In the genomic region with DNA sequence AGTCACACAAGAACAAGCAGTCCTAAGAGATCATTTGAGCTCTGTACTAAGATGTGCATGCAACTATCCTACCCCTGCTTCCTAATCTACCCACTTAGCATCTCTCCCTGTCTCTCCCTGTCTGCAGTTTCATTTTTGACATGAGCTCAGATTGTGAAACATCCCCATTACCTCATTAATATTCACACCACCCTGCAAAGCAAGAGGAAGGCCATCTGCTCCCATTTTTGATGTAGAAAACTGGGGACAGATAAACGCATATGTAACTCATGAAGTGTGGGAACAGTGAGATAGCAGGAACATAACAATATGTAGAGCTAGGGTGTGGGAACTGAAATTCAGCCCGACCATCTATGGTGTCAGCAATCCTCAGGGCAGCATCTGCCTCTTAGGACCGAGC, we compare ENCODE assay signal across 17 mouse cellular contexts. TPM values are rescaled to one million over a fixed set of nuclear protein-coding genes. Genes with fewer than 3 reads are reported as not detected.
DNase-seq lines count a peak whose midpoint lies in the region; ATAC-seq and TF ChIP-seq lines count a peak whose summit lies in the region.
"Had no signal": no experiment of that assay in that cellular context is flagged by ENCODE, and none has a peak within 500 bp of the region (broad histone marks: within the 10 kb centered on the region; RNA-seq: fewer than 3 reads in every experiment).

No protein-coding gene starts in this region.

- no peaks in the 10 kb centered on the region for H3K9me3 ChIP-seq in heart, embryonic 13.5 days
- no peaks in the 10 kb centered on the region for H3K9me3 ChIP-seq in midbrain, embryonic 12.5 days
- no peaks in the 10 kb centered on the region for H3K9me3 ChIP-seq in midbrain, embryonic 11.5 days (ENCODE audit: control insufficient read depth, low read length)
- no peaks in the 10 kb centered on the region for H3K9me3 ChIP-seq in hindbrain, postnatal 0 days (ENCODE audit: low read length)
- H3K9me3 ChIP-seq: embryonic facial prominence, embryonic 10.5 days; hindbrain, embryonic 15.5 days had no signal

- ATAC-seq in heart, embryonic 13.5 days (ENCODE audit: extremely low read depth, insufficient number of reproducible peaks, low FRiP score, low TSS enrichment), result no peak
- peak; percentile 60; the same call in 1 of the 2 replicates for ATAC-seq in midbrain, embryonic 12.5 days (ENCODE audit: low FRiP score, low read depth)
- ATAC-seq in midbrain, embryonic 11.5 days (ENCODE audit: low FRiP score), result no peak
- ATAC-seq in hindbrain, postnatal 0 days, result 0 out of 2 replicates have a peak, but pooled peaks have one; percentile 47

- no peaks in the 10 kb centered on the region for H3K36me3 ChIP-seq in heart, embryonic 13.5 days
- H3K36me3 ChIP-seq in midbrain, embryonic 12.5 days, result no peaks in the 10 kb centered on the region
- no peaks in the 10 kb centered on the region for H3K36me3 ChIP-seq in midbrain, embryonic 11.5 days (ENCODE audit: control insufficient read depth, insufficient read depth, low read length)
- no peaks in the 10 kb centered on the region for H3K36me3 ChIP-seq in hindbrain, postnatal 0 days (ENCODE audit: insufficient read depth, low read length)
- H3K36me3 ChIP-seq: embryonic facial prominence, embryonic 10.5 days; hindbrain, embryonic 15.5 days had no signal

- H3K27me3 ChIP-seq in heart, embryonic 13.5 days (replicated peaks), result no peaks in the 10 kb centered on the region
- no peaks in the 10 kb centered on the region for H3K27me3 ChIP-seq in midbrain, embryonic 12.5 days
- no peaks in the 10 kb centered on the region for H3K27me3 ChIP-seq in midbrain, embryonic 11.5 days (ENCODE audit: control insufficient read depth, insufficient read depth, low read length)
- no peaks in the 10 kb centered on the region for H3K27me3 ChIP-seq in hindbrain, postnatal 0 days (ENCODE audit: insufficient read depth, low read length)
- H3K27me3 ChIP-seq: hindbrain, embryonic 15.5 days had no signal

- WGBS in heart, embryonic 13.5 days, result 52% methylated on average over 3 of the region's 3 CpGs
- 75% methylated on average over 3 of the region's 3 CpGs for WGBS in midbrain, embryonic 12.5 days
- WGBS in midbrain, embryonic 11.5 days, result 80% methylated on average over 3 of the region's 3 CpGs
- 51% methylated on average over 3 of the region's 3 CpGs for WGBS in hindbrain, postnatal 0 days

- peak overlapping the region; percentile 45 for H3K4me2 ChIP-seq in heart, embryonic 13.5 days
- H3K4me2 ChIP-seq in midbrain, embryonic 12.5 days (replicated peaks), result no peak overlapping the region
- H3K4me2 ChIP-seq in midbrain, embryonic 11.5 days, result no peak overlapping the region
- H3K4me2 ChIP-seq in hindbrain, postnatal 0 days (ENCODE audit: low read depth, low read length), result no peak overlapping the region
- H3K4me2 ChIP-seq: hindbrain, embryonic 15.5 days had no signal

- no peak overlapping the region for H3K4me3 ChIP-seq in heart, embryonic 13.5 days
- no peak overlapping the region for H3K4me3 ChIP-seq in midbrain, embryonic 12.5 days
- H3K4me3 ChIP-seq in midbrain, embryonic 11.5 days (ENCODE audit: low read depth, low read length), result no peak overlapping the region
- H3K4me3 ChIP-seq in hindbrain, postnatal 0 days (ENCODE audit: low read length), result no peak overlapping the region
- H3K4me3 ChIP-seq: embryonic facial prominence, embryonic 10.5 days; hindbrain, embryonic 15.5 days had no signal

- H3K4me1 ChIP-seq in heart, embryonic 13.5 days, result peaks cover 29% of the 10 kb centered on the region
- 0 out of 2 replicates have a peak, but pooled peaks cover 9% of the 10 kb centered on the region for H3K4me1 ChIP-seq in midbrain, embryonic 12.5 days
- H3K4me1 ChIP-seq in midbrain, embryonic 11.5 days (ENCODE audit: control insufficient read depth, insufficient read depth, low read length), result no peaks in the 10 kb centered on the region
- no peaks in the 10 kb centered on the region for H3K4me1 ChIP-seq in hindbrain, postnatal 0 days (ENCODE audit: insufficient read depth, low read length)
- H3K4me1 ChIP-seq: embryonic facial prominence, embryonic 10.5 days had no signal

- DNase-seq in heart, postnatal 4 days, result no peak
- DNase-seq in midbrain, embryonic 11.5 days (ENCODE audit: low spot score, missing footprints), result no peak
- DNase-seq in hindbrain, postnatal 0 days (ENCODE audit: low spot score), result no peak
- no peak for DNase-seq in spleen, adult 12 weeks (ENCODE audit: low spot score)
- no peak for DNase-seq in right cerebral cortex, postnatal 25 days
- DNase-seq: adrenal gland, postnatal 10 days; cerebellum, postnatal 25 days; lung, postnatal 14 days; right cerebral cortex, adult 18-20 months had no signal

- peak overlapping the region; percentile 93 for H3K27ac ChIP-seq in heart, embryonic 13.5 days (replicated peaks)
- H3K27ac ChIP-seq in midbrain, embryonic 12.5 days (replicated peaks), result peak overlapping the region; percentile 42
- H3K27ac ChIP-seq in midbrain, embryonic 11.5 days (ENCODE audit: low read depth, low read length), result no peak overlapping the region
- H3K27ac ChIP-seq in hindbrain, postnatal 0 days, result peak overlapping the region; percentile 54; the same call in 1 of the 2 replicates
- H3K27ac ChIP-seq: embryonic facial prominence, embryonic 10.5 days; liver, embryonic 14.5 days had no signal

- no peak overlapping the region for H3K9ac ChIP-seq in heart, embryonic 13.5 days
- no peak overlapping the region for H3K9ac ChIP-seq in midbrain, embryonic 12.5 days (replicated peaks)
- H3K9ac ChIP-seq in midbrain, embryonic 11.5 days (ENCODE audit: low read length), result no peak overlapping the region
- H3K9ac ChIP-seq in hindbrain, postnatal 0 days (replicated peaks; ENCODE audit: low read length), result no peak overlapping the region
- H3K9ac ChIP-seq: hindbrain, embryonic 15.5 days; liver, embryonic 14.5 days had no signal

- TF ChIP-seq CTCF in hindbrain, postnatal 0 days (IDR thresholded peaks at IDR 0.05; ENCODE audit: low read depth), result no peak

RNA-seq across cellular contexts. Expression of a gene that starts 19.7 kb away (rescaled TPM):
- polyA plus RNA-seq in heart, embryonic 13.5 days (2015; fragmentation: Nextera tagmentation; extraction: Ambion mirVana), result 4.3 and 4.7 TPM in 2 replicates
- 1 to 10 TPM; 7.1 to 8.3 TPM for total RNA-seq in heart, postnatal 4 days (2021)
- 1.7 and 1.9 TPM in 2 replicates for polyA plus RNA-seq in midbrain, embryonic 12.5 days (2016; fragmentation: Nextera tagmentation; extraction: Ambion mirVana)
- 0.87 and 0.99 TPM in 2 replicates for polyA plus RNA-seq in midbrain, embryonic 11.5 days (2014; fragmentation: Nextera tagmentation; extraction: Ambion mirVana)
- 21.4 and 29.6 TPM in 2 replicates for total RNA-seq in hindbrain, postnatal 0 days (2014; rRNA removed)
- 5.0 and 5.2 TPM in 2 replicates for polyA plus RNA-seq in hindbrain, postnatal 0 days (2015; fragmentation: Nextera tagmentation; extraction: Ambion mirVana)
- total RNA-seq: MEL; neutrophil, adult 5-6 weeks had no signal
- polyA plus RNA-seq: kidney, embryonic 14.5 days had no signal

Comparison
In these comparisons a context has a peak if more than half of its experiments do, and no peak if none do; other contexts are left out.
1. ATAC-seq: peak in midbrain, embryonic 12.5 days (single experiment) and hindbrain, postnatal 0 days (single experiment); none in heart, embryonic 13.5 days (single experiment) and midbrain, embryonic 11.5 days (single experiment).